Mouse (Mus musculus) common myeloid progenitor, adult 5-6 weeks (primary cell): ENCODE results near the gene Ttc16. TPM values are rescaled to one million over a fixed set of nuclear protein-coding genes. Genes with fewer than 3 reads are reported as not detected.

Source experiments
- ATAC-seq: replicated peaks from 2 replicates; pipeline ENCODE4 v1.8.0; 2016; ENCODE audit warnings: low read depth, mild to moderate bottlenecking, moderate TSS enrichment, inconsistent platforms; ENCODE audit not compliant: poor library complexity, severe bottlenecking
- total RNA-seq: library from RNA; stranded (forward); fragments of 200-1000, 187-1606 nt; gene quantifications from 2 replicates; pipeline ENCODE4 v1.2.3, GENCODE M21; 2017

The Ttc16 gene
- total RNA-seq = not detected in 2 replicates

DNA sequence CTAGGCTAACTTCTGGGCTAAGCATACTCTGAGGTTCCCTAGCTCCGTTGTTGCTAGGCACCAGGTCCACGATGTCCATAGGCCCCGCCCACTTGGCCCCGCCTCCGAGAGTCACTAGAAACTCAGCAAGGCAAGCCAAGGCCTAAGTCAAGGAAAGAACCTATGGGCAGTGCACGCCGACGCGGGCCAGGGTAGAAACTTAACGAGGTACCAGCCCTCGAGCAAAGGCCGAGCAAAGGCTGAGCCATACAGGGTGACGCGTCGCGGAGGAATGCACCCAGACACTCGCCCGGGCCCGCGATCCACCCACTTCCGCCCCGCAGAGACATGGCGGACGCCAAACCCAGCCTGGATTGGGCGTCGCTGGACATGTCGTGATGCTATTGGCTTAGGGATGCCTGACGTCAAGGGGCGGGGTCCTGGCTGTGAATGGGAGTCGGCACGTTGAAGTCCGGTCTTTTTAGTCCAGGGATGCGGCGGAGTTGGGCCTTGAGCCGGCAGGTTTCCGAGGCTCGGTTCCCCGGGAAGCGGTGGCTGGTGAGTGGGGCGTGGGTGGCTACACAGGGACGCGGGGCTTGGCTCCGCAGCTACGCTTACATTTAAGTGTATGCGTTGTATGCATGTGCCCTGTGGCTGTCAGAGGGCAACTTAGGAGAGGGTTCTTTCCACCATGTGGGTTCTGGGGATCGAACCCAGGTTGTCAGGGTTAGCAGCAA, at the start of gene Ttc16, which contains the start of gene Ptrh1:
Gene Ttc16, minus strand, starts transcription at position 275 of the 716 bp plus-strand sequence.
Gene Ptrh1, plus strand, starts transcription at position 428 of the 716 bp plus-strand sequence.
- peak; percentile 94 for ATAC-seq

GRCm38 (mm10) chr2:32824778-32825177, 49.3 kb upstream of the Ttc16 start:
- no peak for ATAC-seq

GRCm38 (mm10) chr2:32824181-32824580, 48.7 kb upstream of the Ttc16 start:
- ATAC-seq = no peak

- no peak for ATAC-seq
These were observed 48.2 kb upstream of the Ttc16 start for GRCm38 (mm10) chr2:32823579-32824154.

GRCm38 (mm10) chr2:32823153-32823552, 47.7 kb upstream of the Ttc16 start:
- ATAC-seq = no peak

DNA sequence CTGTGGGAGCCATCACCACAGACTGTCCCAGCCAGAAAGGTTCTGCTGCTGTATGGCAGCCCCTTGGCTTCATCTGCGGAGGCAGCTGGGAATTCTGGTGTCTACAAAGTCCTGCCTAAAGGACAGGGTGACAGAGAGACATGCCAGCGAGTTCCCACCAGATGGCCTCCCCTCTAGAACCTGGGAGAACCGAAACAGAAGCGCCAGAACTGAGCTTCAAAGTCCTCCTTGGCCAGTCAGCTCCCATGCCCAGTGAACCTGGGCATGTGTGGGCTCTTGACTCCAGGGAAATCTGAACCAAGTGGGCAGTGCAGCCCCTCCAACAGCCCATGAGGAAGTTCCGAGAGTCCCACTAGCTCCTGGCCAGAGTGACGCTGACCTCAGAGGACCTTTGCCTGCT, 47.2 kb upstream of the Ttc16 start:
- ATAC-seq = no peak

DNA sequence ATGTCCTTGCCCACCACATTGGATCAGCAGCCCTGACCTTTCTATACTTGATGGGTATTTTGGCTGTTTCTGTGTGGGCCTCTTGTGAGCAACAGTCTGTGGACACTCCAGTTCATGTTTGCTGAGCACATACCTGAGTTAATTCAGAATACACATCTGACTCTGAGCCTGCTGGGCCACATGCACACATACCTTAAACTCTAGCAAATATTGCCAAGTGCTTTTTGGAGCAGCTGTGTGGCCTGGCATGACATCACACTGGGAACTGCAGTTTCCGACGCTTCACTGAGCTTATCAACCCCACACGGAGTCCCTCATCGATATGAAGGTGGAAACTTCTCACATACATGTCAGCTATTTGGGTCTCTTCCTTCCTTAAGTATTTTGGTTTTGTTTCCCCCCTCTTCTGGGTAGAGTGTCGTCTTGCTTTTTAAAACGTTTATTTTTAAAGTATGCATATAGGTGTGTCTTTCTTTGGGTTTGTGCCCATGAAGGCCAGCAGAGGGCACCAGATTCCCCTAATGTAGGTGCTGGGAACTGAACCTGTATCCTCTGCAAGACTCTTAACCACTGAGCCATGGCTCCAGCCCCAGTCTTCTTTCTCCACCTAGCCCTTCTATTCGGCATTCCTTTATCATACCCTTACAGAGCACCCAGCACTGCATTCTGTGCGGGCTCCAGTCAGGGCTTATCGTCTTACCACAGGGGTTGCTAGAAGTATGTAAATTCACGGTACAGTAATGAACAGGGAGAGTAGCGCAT, 45.8 kb upstream of the Ttc16 start:
- ATAC-seq = peak; percentile 78

GRCm38 (mm10) chr2:32818208-32818607, 42.8 kb upstream of the Ttc16 start:
- ATAC-seq = no peak

DNA sequence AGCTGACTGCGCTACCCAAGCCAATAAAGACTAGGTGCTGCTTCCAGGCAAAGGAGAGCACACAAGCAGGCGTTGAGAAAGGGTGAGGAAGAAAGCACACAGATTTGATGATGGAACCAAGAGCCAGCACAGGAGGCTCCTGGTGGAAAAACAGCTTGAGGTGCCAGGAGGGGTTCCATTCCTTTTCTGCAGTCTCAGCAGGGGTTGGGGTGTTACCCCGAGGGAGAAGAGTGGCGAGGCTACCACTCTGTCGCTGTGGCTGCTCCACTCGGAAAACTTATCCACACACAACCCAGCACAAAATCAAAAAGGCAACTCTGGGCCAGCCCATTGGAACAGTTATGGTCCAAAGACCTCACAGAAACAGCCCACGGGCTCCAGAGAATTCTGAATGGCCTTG, 42.2 kb upstream of the Ttc16 start:
- no peak for ATAC-seq

GRCm38 (mm10) chr2:32816946-32817581, 41.6 kb upstream of the Ttc16 start:
- no peak for ATAC-seq

GRCm38 (mm10) chr2:32816497-32816896, 41.1 kb upstream of the Ttc16 start:
- ATAC-seq = no peak

DNA sequence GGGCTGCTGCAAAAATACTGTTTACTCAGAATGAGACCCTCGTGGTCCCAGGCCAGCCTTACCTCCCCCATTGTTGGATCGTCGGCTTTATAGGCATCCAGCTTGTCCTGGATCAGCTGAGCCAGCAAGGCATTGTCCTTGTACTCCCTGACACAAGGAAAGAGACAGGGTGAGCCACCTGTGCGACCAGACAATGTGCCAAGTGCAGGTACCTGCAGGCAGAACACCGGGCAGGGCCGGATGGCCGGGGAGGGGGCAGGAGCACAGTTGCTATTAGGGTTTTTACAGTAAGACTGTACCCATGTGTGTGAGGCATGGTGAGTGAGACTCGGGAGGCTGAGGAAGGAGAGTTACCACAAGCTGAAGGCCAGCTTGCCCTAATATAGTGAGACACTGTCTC, 36.5 kb upstream of the Ttc16 start:
- ATAC-seq = no peak

DNA sequence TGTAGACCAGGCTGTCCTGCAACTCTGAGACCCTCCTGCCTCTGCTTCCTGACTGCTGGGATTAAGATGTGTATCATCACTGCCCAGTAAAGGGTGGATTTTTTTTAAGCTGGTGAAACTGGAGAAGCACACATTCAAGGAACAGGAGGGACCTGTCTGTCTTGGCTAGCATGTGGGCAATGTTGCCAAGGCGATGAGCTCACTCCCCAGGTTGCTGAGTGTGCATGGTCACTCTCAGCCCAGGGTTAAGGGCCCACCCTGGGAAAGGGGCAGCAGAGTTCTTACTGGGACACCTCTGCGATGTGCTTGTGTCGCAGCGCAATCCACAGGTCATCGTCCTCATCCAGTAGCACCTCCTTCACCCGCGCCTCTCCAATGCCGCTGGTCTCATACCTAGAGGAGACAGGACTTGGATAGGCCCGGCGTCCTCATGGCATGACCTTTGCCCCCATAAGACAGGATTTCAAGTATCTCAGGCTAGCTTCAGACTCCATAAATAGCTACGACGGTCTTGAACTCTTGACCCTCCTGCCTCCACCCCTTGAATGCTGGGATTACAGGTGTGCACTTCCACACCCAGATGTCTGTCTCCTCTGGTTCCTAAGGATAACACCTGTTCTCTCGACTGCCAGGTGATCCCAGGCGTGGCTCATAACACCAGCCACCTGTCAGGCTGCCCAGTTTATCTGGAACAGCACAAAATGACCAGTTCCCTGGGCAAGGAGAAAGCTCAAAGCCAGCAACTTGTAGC, 33.6 kb upstream of the Ttc16 start:
- no peak for ATAC-seq

DNA sequence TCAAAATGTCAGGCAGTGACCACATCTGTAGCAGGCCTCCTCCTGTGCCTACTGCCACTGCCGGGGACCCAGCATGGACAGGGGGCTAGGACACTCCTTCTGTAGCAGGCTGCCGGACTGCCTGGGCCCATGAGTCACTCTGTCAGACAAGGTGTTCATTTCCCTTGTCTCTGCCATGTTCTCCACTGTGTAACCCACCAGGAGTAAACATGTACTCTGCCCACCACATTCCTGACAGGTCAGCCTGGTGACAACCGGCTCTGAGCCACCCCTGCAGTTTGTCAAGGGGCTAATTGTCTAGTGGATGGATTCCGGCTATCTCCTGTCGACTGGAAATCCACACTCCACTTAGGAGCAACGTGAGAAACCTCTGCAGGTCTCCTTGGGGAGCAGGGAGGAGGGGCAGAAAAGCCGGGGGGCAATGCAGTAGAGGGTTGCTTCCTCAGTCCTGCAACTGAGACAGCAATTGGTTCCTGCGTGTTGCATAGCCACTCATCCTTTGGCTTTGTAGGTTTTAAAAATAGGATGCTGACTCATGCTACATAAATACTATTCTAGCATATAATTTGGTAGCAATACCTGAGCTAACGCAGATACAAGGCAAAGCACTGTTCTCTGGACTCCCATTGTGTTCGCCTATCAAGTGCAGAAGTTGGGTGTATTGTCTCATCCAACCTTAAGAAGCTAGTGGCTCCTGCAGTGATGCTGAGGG, 23.0 kb upstream of the Ttc16 start:
- ATAC-seq = no peak

DNA sequence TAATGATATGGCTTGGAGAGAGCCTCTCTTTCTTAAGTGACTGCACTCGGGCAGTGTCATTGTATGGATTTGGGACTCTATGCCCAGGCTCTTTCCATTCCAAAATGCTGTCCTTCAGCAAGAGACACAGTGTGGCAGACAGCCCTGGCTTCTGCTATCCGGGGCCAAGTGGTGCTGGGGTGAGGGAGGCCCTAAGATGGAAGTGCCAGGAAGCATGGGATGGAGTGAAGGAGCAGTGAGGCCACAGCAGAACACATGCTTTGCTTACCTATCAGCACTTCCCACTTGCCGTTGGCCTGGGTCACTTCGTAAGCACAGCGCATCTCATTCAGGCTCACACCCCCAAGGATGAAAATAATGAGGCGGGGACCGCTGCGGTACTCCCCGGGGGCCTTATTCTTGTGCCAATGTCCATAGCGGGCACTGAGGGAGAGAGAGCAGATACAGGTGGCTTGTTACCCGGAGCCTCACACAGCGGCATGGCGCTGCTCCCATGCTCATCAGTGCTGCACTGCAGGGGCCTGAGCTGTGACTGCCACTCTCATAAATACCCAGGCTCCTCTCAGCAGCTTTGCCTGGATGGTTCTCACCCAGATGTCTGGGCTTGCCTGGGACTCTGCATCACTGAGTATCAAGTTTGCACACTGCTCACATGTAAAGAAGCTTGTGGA, 20.4 kb upstream of the Ttc16 start:
- ATAC-seq = no peak

GRCm38 (mm10) chr2:32791297-32791696, 15.9 kb upstream of the Ttc16 start:
- ATAC-seq = no peak

DNA sequence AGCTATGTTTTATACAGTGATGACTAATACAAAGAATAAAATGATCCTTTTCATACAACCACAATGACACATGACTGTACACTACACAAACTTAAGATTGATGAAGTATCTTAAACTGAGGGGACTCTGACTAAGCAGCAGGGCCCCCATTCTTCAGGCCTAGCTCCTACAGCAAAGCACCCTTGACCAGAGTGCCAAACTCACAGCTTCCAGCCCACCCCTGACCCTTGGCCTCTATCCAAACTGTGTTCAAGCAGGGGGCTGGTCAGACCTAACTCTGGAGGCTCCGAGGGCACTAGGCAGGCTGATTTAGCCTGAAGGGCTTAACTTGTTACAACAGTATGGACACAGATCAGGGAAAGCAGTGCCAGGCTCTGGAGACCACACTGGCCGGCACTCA, 13.1 kb upstream of the Ttc16 start:
- no peak for ATAC-seq

DNA sequence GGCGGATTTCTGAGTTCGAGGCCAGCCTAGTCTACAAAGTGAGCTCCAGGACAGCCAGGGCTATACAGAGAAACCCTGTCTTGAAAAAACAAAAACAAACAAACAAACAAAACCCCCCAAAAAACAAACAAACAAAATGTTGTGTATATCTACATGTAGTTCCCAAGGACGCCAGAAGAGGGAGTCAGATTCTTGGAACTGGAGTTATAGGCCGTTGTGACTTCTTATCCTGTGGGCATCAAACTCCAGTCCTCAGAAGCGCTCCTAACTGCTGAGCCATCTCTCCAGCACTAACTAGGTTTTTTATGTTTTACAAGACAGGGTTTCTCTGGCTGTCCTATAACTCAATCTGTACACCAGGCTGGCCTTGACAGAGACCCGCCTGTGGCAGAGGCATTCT, 11.7 kb upstream of the Ttc16 start:
- ATAC-seq = peak; percentile 43; the same call in 1 of the 2 replicates
